ENCODE assay signal across 11 mouse cellular contexts in genomic region chr8:106633361-106634158, GRCm38 (mm10). TPM values are rescaled to one million over a fixed set of nuclear protein-coding genes. Genes with fewer than 3 reads are reported as not detected.
DNase-seq lines count a peak whose midpoint lies in the region; ATAC-seq and TF ChIP-seq lines count a peak whose summit lies in the region.
"Had no signal": no experiment of that assay in that cellular context is flagged by ENCODE, and none has a peak within 500 bp of the region (broad histone marks: within the 10 kb centered on the region; RNA-seq: fewer than 3 reads in every experiment).

No protein-coding gene starts in this region.

- peak; percentile 100 for ATAC-seq in CD4-positive, CD25-positive, alpha-beta regulatory T cell, adult 4 months
- peak; percentile 82 for ATAC-seq in activated CD4-positive, CD25-positive, alpha-beta regulatory T cell, adult 4 months
- peak; percentile 31; the same call in 1 of the 2 replicates for ATAC-seq in neutrophil, adult 5-6 weeks (ENCODE audit: extremely low read depth, insufficient number of reproducible peaks, low FRiP score, poor library complexity, severe bottlenecking)
- ATAC-seq in heart, embryonic 11.5 days (replicated peaks; ENCODE audit: insufficient number of reproducible peaks, low FRiP score, low TSS enrichment) = no peak
- ATAC-seq in erythroblast, adult 5-6 weeks (replicated peaks; ENCODE audit: low FRiP score, poor library complexity, severe bottlenecking) = no peak
- no peak for ATAC-seq in hindbrain, postnatal 0 days

- no peaks in the 10 kb centered on the region for H3K36me3 ChIP-seq in heart, embryonic 11.5 days (ENCODE audit: control insufficient read depth, insufficient read depth, low read length)
- H3K36me3 ChIP-seq in hindbrain, postnatal 0 days (ENCODE audit: insufficient read depth, low read length) = no peaks in the 10 kb centered on the region
- H3K36me3 ChIP-seq: hindbrain, embryonic 15.5 days; neural tube, embryonic 13.5 days had no signal

- no peak overlapping the region for H3K27ac ChIP-seq in heart, embryonic 11.5 days (ENCODE audit: low read depth, low read length)
- H3K27ac ChIP-seq in hindbrain, postnatal 0 days = no peak overlapping the region
- H3K27ac ChIP-seq: hindbrain, embryonic 15.5 days; neural tube, embryonic 13.5 days had no signal

- H3K9me3 ChIP-seq in heart, embryonic 11.5 days (replicated peaks; ENCODE audit: control insufficient read depth, low read length) = no peaks in the 10 kb centered on the region
- no peaks in the 10 kb centered on the region for H3K9me3 ChIP-seq in hindbrain, postnatal 0 days (ENCODE audit: low read length)
- H3K9me3 ChIP-seq: hindbrain, embryonic 15.5 days; neural tube, embryonic 13.5 days had no signal

- no peak for TF ChIP-seq CTCF in hindbrain, postnatal 0 days (IDR thresholded peaks at IDR 0.05; ENCODE audit: low read depth)

- H3K27me3 ChIP-seq in heart, embryonic 11.5 days (ENCODE audit: control insufficient read depth, insufficient read depth, low read length) = peaks cover 2% of the 10 kb centered on the region; the same call in 1 of the 2 replicates
- no peaks in the 10 kb centered on the region for H3K27me3 ChIP-seq in hindbrain, postnatal 0 days (ENCODE audit: insufficient read depth, low read length)
- H3K27me3 ChIP-seq: hindbrain, embryonic 15.5 days; neural tube, embryonic 13.5 days had no signal

- no peak overlapping the region for H3K9ac ChIP-seq in heart, embryonic 11.5 days (ENCODE audit: low read depth, low read length)
- no peak overlapping the region for H3K9ac ChIP-seq in hindbrain, postnatal 0 days (replicated peaks; ENCODE audit: low read length)
- H3K9ac ChIP-seq: hindbrain, embryonic 15.5 days; neural tube, embryonic 13.5 days had no signal

- intact Hi-C loops in heart, postnatal 25 days (cut with DNase I) = no loop called here

- no peaks in the 10 kb centered on the region for H3K4me1 ChIP-seq in heart, embryonic 11.5 days (ENCODE audit: control insufficient read depth, insufficient read depth, low read length)
- no peaks in the 10 kb centered on the region for H3K4me1 ChIP-seq in hindbrain, postnatal 0 days (ENCODE audit: insufficient read depth, low read length)
- H3K4me1 ChIP-seq: hindbrain, embryonic 15.5 days; neural tube, embryonic 13.5 days had no signal

- WGBS in heart, embryonic 11.5 days (ENCODE audit: insufficient replicate concordance) = 64% methylated on average over 17 of the region's 17 CpGs
- 74% methylated on average over 17 of the region's 17 CpGs for WGBS in hindbrain, postnatal 0 days

- DNase-seq in kidney, postnatal 10 days = peak; percentile 66
- no peak for DNase-seq in hindbrain, postnatal 0 days (ENCODE audit: low spot score)
- no peak for DNase-seq in heart, postnatal 25 days (ENCODE audit: low spot score)
- DNase-seq: lung, adult 2 months had no signal

- no peak overlapping the region for H3K4me3 ChIP-seq in heart, embryonic 11.5 days (ENCODE audit: low read depth, low read length)
- H3K4me3 ChIP-seq in hindbrain, postnatal 0 days (ENCODE audit: low read length) = no peak overlapping the region
- H3K4me3 ChIP-seq: hindbrain, embryonic 15.5 days; neural tube, embryonic 13.5 days had no signal

- H3K4me2 ChIP-seq in heart, embryonic 11.5 days = no peak overlapping the region
- no peak overlapping the region for H3K4me2 ChIP-seq in hindbrain, postnatal 0 days (ENCODE audit: low read depth, low read length)
- H3K4me2 ChIP-seq: hindbrain, embryonic 15.5 days; neural tube, embryonic 13.5 days had no signal

RNA-seq across cellular contexts. Expression of gene Cdh1, which starts 30.4 kb away (rescaled TPM):
- polyA plus RNA-seq in CD4-positive, CD25-positive, alpha-beta regulatory T cell, adult 4 months (2017; shearing (Covaris generic)) = under 1 TPM; 0.56 to 0.81 TPM
- polyA plus RNA-seq in activated CD4-positive, CD25-positive, alpha-beta regulatory T cell, adult 4 months (2017; shearing (Covaris generic)) = under 1 TPM; 0.20 to 0.57 TPM
- 0.98 and 1.5 TPM in 2 replicates for total RNA-seq in neutrophil, adult 5-6 weeks (2017)
- 1.4 and 1.7 TPM in 2 replicates for polyA plus RNA-seq in heart, embryonic 11.5 days (2014; fragmentation: Nextera tagmentation; extraction: Ambion mirVana)
- 0.96 and 2.9 TPM in 2 replicates for total RNA-seq in erythroblast, adult 5-6 weeks (2015; ENCODE audit: low replicate concordance)
- 0.84 and 1.2 TPM in 2 replicates for total RNA-seq in erythroblast, adult 5-6 weeks (2017; ENCODE audit: low replicate concordance)
- 5.6 and 6.7 TPM in 2 replicates for total RNA-seq in hindbrain, postnatal 0 days (2014; rRNA removed)
- polyA plus RNA-seq in hindbrain, postnatal 0 days (2015; fragmentation: Nextera tagmentation; extraction: Ambion mirVana) = 6.6 and 6.7 TPM in 2 replicates
- total RNA-seq in heart, postnatal 25 days (2021) = under 1 TPM; 0.06 to 0.08 TPM

RNA-seq across cellular contexts. Expression of gene Tango6, which starts 49.3 kb away (rescaled TPM):
- polyA plus RNA-seq in CD4-positive, CD25-positive, alpha-beta regulatory T cell, adult 4 months (2017; shearing (Covaris generic)) = 10 to 100 TPM in 1 of 2 experiments, 1 to 10 TPM in 1; 8.6 to 16.3 TPM
- 1 to 10 TPM; 5.7 to 6.3 TPM for polyA plus RNA-seq in activated CD4-positive, CD25-positive, alpha-beta regulatory T cell, adult 4 months (2017; shearing (Covaris generic))
- total RNA-seq in neutrophil, adult 5-6 weeks (2017) = 11.9 and 12.9 TPM in 2 replicates
- 5.1 and 5.9 TPM in 2 replicates for polyA plus RNA-seq in heart, embryonic 11.5 days (2014; fragmentation: Nextera tagmentation; extraction: Ambion mirVana)
- 0.84 and 3.5 TPM in 2 replicates for total RNA-seq in erythroblast, adult 5-6 weeks (2015; ENCODE audit: low replicate concordance)
- 0.42 and 2.0 TPM in 2 replicates for total RNA-seq in erythroblast, adult 5-6 weeks (2017; ENCODE audit: low replicate concordance)
- 6.6 and 7.1 TPM in 2 replicates for total RNA-seq in hindbrain, postnatal 0 days (2014; rRNA removed)
- polyA plus RNA-seq in hindbrain, postnatal 0 days (2015; fragmentation: Nextera tagmentation; extraction: Ambion mirVana) = 4.0 and 4.6 TPM in 2 replicates
- total RNA-seq in heart, postnatal 25 days (2021) = 10 to 100 TPM in 1 of 2 experiments, 1 to 10 TPM in 1; 10.0 TPM

Comparison
In these comparisons a context has a peak if more than half of its experiments do, and no peak if none do; other contexts are left out.
1. ATAC-seq: peak in CD4-positive, CD25-positive, alpha-beta regulatory T cell, adult 4 months (single experiment), activated CD4-positive, CD25-positive, alpha-beta regulatory T cell, adult 4 months (single experiment) and neutrophil, adult 5-6 weeks (single experiment); none in heart, embryonic 11.5 days (single experiment), erythroblast, adult 5-6 weeks (single experiment) and hindbrain, postnatal 0 days (single experiment).